In the genomic region with DNA sequence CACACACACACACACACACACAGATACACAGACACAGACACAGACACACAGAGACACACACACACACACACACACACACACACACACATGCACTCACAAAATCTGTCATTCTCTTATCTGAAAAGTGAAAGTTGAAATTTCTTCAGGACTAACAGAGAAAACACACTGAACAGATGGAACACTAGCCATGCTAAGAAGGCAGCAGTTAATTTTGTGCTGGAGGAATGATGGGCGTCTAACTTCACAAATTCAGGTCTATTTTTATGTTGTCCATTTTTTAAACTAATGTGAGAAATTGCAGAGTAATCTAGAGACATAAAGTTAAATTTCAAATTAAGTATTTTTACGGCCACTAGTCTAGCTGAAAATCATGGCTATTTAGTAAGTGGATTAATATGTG, we compare ENCODE assay signal across 31 mouse cellular contexts.
"Had no signal": no experiment of that assay in that cellular context is flagged by ENCODE, and none has a peak within 500 bp of the region (broad histone marks: within the 10 kb centered on the region; RNA-seq: fewer than 3 reads in every experiment).

No protein-coding gene starts in this region.

- H3K36me3 ChIP-seq: limb, embryonic 10.5 days; limb, embryonic 12.5 days; limb, embryonic 13.5 days; limb, embryonic 15.5 days; liver, embryonic 12.5 days; liver, embryonic 13.5 days; liver, embryonic 15.5 days; lung, embryonic 15.5 days; midbrain, embryonic 10.5 days; midbrain, embryonic 12.5 days; midbrain, embryonic 15.5 days; neural tube, embryonic 12.5 days had no signal

- H3K4me2 ChIP-seq: limb, embryonic 12.5 days; limb, embryonic 13.5 days; limb, embryonic 15.5 days; liver, embryonic 11.5 days; liver, embryonic 12.5 days; liver, embryonic 13.5 days; liver, embryonic 15.5 days; lung, embryonic 14.5 days; lung, embryonic 15.5 days; midbrain, embryonic 12.5 days; midbrain, embryonic 15.5 days; neural tube, embryonic 12.5 days had no signal

- H3K4me1 ChIP-seq: limb, embryonic 15.5 days; liver, embryonic 12.5 days; liver, embryonic 13.5 days; liver, embryonic 15.5 days; lung, embryonic 15.5 days; megakaryocyte, embryonic 14.5 days; midbrain, embryonic 15.5 days had no signal

- H3K27me3 ChIP-seq: limb, embryonic 12.5 days; limb, embryonic 13.5 days; limb, embryonic 15.5 days; liver, embryonic 12.5 days; liver, embryonic 13.5 days; liver, embryonic 15.5 days; lung, embryonic 15.5 days; megakaryocyte, embryonic 14.5 days; midbrain, embryonic 12.5 days; midbrain, embryonic 15.5 days; neural tube, embryonic 12.5 days had no signal

- H3K4me3 ChIP-seq: left cerebral cortex, adult 2 months; limb, embryonic 10.5 days; limb, embryonic 12.5 days; limb, embryonic 13.5 days; limb, embryonic 15.5 days; liver, embryonic 12.5 days; liver, embryonic 13.5 days; liver, embryonic 15.5 days; lung, embryonic 15.5 days; megakaryocyte, embryonic 14.5 days; midbrain, embryonic 10.5 days; midbrain, embryonic 12.5 days; midbrain, embryonic 15.5 days; myocyte; neural tube, embryonic 12.5 days had no signal

- DNase-seq: left cerebral cortex, postnatal 4 days; liver; liver, embryonic 13.5 days; liver, postnatal 0 days; lung, adult 18-20 months; lung, adult 2 months; lung, embryonic 14.5 days; lung, postnatal 10 days; lung, postnatal 14 days; lung, postnatal 36 days; lung, postnatal 4 days; midbrain, embryonic 14.5 days had no signal

- H3K27ac ChIP-seq: left cerebral cortex, adult 2 months; limb, embryonic 10.5 days; limb, embryonic 12.5 days; limb, embryonic 13.5 days; limb, embryonic 15.5 days; liver, embryonic 12.5 days; liver, embryonic 13.5 days; liver, embryonic 14.5 days; liver, embryonic 15.5 days; lung, embryonic 15.5 days; macrophage; midbrain, embryonic 10.5 days; midbrain, embryonic 12.5 days; midbrain, embryonic 15.5 days; neural tube, embryonic 12.5 days had no signal

- H3K9ac ChIP-seq: limb, embryonic 12.5 days; limb, embryonic 13.5 days; limb, embryonic 15.5 days; liver, embryonic 12.5 days; liver, embryonic 13.5 days; liver, embryonic 14.5 days; liver, embryonic 15.5 days; liver, postnatal 0 days; lung, embryonic 14.5 days; lung, embryonic 15.5 days; midbrain, embryonic 12.5 days; midbrain, embryonic 15.5 days; neural tube, embryonic 12.5 days had no signal

- ATAC-seq: liver, embryonic 12.5 days; liver, postnatal 0 days; lung, postnatal 0 days; midbrain, embryonic 15.5 days; midbrain, embryonic 16.5 days had no signal

- H3K9me3 ChIP-seq: limb, embryonic 10.5 days; limb, embryonic 12.5 days; limb, embryonic 13.5 days; limb, embryonic 15.5 days; liver, embryonic 12.5 days; liver, embryonic 13.5 days; liver, embryonic 15.5 days; lung, embryonic 15.5 days; megakaryocyte, embryonic 14.5 days; midbrain, embryonic 10.5 days; midbrain, embryonic 12.5 days; midbrain, embryonic 15.5 days; neural tube, embryonic 12.5 days had no signal
